Mouse (Mus musculus): Measurements from ENCODE around the gene Dnah2. TPM values are rescaled to one million over a fixed set of nuclear protein-coding genes. Genes with fewer than 3 reads are reported as not detected.
A peak's percentile ranks its signal among the peaks of the same experiment; 100 is the strongest.

Gene Dnah2
- total and polyA plus RNA-seq, 2 experiments from 2014 or later, result 3.9 to 9.5 TPM

GRCm38 (mm10) chr11:69381356-69381755, 167.6 kb downstream of the Dnah2 start:
- no peak overlapping the region for H3K4me2 ChIP-seq (ENCODE audit: low read depth, low read length, poor library complexity, severe bottlenecking)
- H3K27ac ChIP-seq (ENCODE audit: low read depth, low read length), result no peak overlapping the region
- 80% methylated on average over 6 of the region's 6 CpGs for WGBS
- DNase-seq (ENCODE audit: low spot score) (no peak), ATAC-seq (ENCODE audit: low FRiP score) (no peak)
- no peaks in the 10 kb centered on the region for H3K36me3 ChIP-seq (ENCODE audit: insufficient read depth, low read length)
- H3K4me1 ChIP-seq (ENCODE audit: insufficient read depth, low read length), result no peaks in the 10 kb centered on the region
- TF ChIP-seq CTCF (IDR thresholded peaks at IDR 0.05), result no peak
- H3K27me3 ChIP-seq (ENCODE audit: insufficient read depth, low read length), result no peaks in the 10 kb centered on the region
- no peak overlapping the region for H3K9ac ChIP-seq (replicated peaks; ENCODE audit: low read length, poor library complexity, severe bottlenecking)
- no peaks in the 10 kb centered on the region for H3K9me3 ChIP-seq (ENCODE audit: low read length)
- H3K4me3 ChIP-seq (ENCODE audit: low read depth, low read length), result no peak overlapping the region

- WGBS, result 93% methylated on average over 3 of the region's 3 CpGs
- no peak overlapping the region for H3K9ac ChIP-seq (replicated peaks; ENCODE audit: low read length, poor library complexity, severe bottlenecking)
- ATAC-seq (ENCODE audit: low FRiP score), result no peak
- H3K4me1 ChIP-seq (ENCODE audit: insufficient read depth, low read length), result no peaks in the 10 kb centered on the region
- no peaks in the 10 kb centered on the region for H3K9me3 ChIP-seq (ENCODE audit: low read length)
- H3K36me3 ChIP-seq (ENCODE audit: insufficient read depth, low read length), result 0 out of 2 replicates have a peak, but pooled peaks cover 3% of the 10 kb centered on the region
- H3K27ac ChIP-seq (ENCODE audit: low read depth, low read length), result no peak overlapping the region
- H3K4me2 ChIP-seq (ENCODE audit: low read depth, low read length, poor library complexity, severe bottlenecking), result no peak overlapping the region
- DNase-seq (ENCODE audit: low spot score), result no peak
- TF ChIP-seq CTCF (IDR thresholded peaks at IDR 0.05), result no peak
- H3K4me3 ChIP-seq (ENCODE audit: low read depth, low read length), result no peak overlapping the region
- H3K27me3 ChIP-seq (ENCODE audit: insufficient read depth, low read length), result no peaks in the 10 kb centered on the region
Measured at GRCm38 (mm10) chr11:69379600-69379999, 169.3 kb downstream of the Dnah2 start.

GRCm38 (mm10) chr11:69377766-69378165, 171.1 kb downstream of the Dnah2 start:
- H3K36me3 ChIP-seq (ENCODE audit: insufficient read depth, low read length), result peaks cover 5% of the 10 kb centered on the region; the same call in 1 of the 2 replicates
- no peak for TF ChIP-seq CTCF (IDR thresholded peaks at IDR 0.05)
- no peak overlapping the region for H3K9ac ChIP-seq (replicated peaks; ENCODE audit: low read length, poor library complexity, severe bottlenecking)
- H3K4me2 ChIP-seq (ENCODE audit: low read depth, low read length, poor library complexity, severe bottlenecking), result no peak overlapping the region
- ATAC-seq (ENCODE audit: low FRiP score) (no peak), DNase-seq (ENCODE audit: low spot score) (no peak)
- H3K4me1 ChIP-seq (ENCODE audit: insufficient read depth, low read length), result no peaks in the 10 kb centered on the region
- 85% methylated on average over 3 of the region's 3 CpGs for WGBS
- H3K27me3 ChIP-seq (ENCODE audit: insufficient read depth, low read length), result no peaks in the 10 kb centered on the region
- no peak overlapping the region for H3K4me3 ChIP-seq (ENCODE audit: low read depth, low read length)
- no peaks in the 10 kb centered on the region for H3K9me3 ChIP-seq (ENCODE audit: low read length)
- H3K27ac ChIP-seq (ENCODE audit: low read depth, low read length), result no peak overlapping the region

- H3K36me3 ChIP-seq (ENCODE audit: insufficient read depth, low read length), result peaks cover 5% of the 10 kb centered on the region; the same call in 1 of the 2 replicates
- peaks cover 6% of the 10 kb centered on the region; the same call in 1 of the 2 replicates for H3K4me1 ChIP-seq (ENCODE audit: insufficient read depth, low read length)
- DNase-seq (ENCODE audit: low spot score), result no peak
- no peak overlapping the region for H3K27ac ChIP-seq (ENCODE audit: low read depth, low read length)
- no peak overlapping the region for H3K9ac ChIP-seq (replicated peaks; ENCODE audit: low read length, poor library complexity, severe bottlenecking)
- TF ChIP-seq CTCF (IDR thresholded peaks at IDR 0.05), result no peak
- H3K9me3 ChIP-seq (ENCODE audit: low read length), result no peaks in the 10 kb centered on the region
- 89% methylated on average over 4 of the region's 4 CpGs for WGBS
- no peak overlapping the region for H3K4me2 ChIP-seq (ENCODE audit: low read depth, low read length, poor library complexity, severe bottlenecking)
- no peak for ATAC-seq (ENCODE audit: low FRiP score)
- no peaks in the 10 kb centered on the region for H3K27me3 ChIP-seq (ENCODE audit: insufficient read depth, low read length)
- no peak overlapping the region for H3K4me3 ChIP-seq (ENCODE audit: low read depth, low read length)
Measured at GRCm38 (mm10) chr11:69375646-69376045, 173.3 kb downstream of the Dnah2 start.

DNA sequence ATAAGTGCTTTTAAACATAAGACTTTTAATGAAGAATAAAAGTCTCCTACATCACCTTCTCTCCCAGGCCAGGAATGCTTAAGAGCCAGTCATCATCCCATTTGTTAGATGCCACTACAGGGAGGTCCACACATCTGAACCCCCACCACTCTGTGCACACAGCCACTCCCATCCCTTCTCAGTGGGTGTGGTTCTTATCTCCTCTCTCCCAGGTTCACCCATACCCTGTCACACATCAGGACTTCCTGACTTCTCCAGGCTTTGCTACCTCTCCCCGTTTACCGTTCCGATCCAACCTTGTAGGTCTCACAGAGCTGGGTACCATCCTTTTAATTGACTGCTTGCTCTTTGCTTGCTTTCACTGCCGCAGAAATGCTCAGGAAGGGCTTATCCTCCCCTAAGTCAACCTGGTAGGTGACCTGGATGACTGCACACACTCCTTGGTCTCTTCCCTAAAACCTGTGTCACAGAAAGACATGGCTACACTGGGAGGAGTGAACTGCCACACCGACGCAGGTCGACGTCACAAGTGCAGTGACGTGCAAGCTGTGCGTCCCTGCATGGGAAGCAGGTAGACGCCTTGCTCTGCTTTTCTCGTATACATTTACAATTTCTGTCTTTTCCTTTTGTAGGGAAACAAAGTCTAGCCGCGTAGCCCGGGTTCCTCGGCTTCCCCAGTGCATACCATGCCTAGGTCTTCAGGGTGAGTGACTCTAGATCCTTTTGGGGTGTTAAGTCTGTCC, 175.5 kb downstream of the Dnah2 start:
- Histone ChIP-seq H3K4me2 (ENCODE audit: low read depth, low read length, poor library complexity, severe bottlenecking) (no peak overlapping the region), H3K9me3 (ENCODE audit: low read length) (no peaks in the 10 kb centered on the region), H3K27me3 (ENCODE audit: insufficient read depth, low read length) (no peaks in the 10 kb centered on the region), H3K4me3 (ENCODE audit: low read depth, low read length) (no peak overlapping the region), H3K9ac (replicated peaks; ENCODE audit: low read length, poor library complexity, severe bottlenecking) (no peak overlapping the region), H3K4me1 (ENCODE audit: insufficient read depth, low read length) (peaks cover 6% of the 10 kb centered on the region; the same call in 1 of the 2 replicates), H3K36me3 (ENCODE audit: insufficient read depth, low read length) (peaks cover 5% of the 10 kb centered on the region; the same call in 1 of the 2 replicates), H3K27ac (ENCODE audit: low read depth, low read length) (no peak overlapping the region)
- ATAC-seq (ENCODE audit: low FRiP score), result no peak
- no peak for DNase-seq (ENCODE audit: low spot score)
- no peak for TF ChIP-seq CTCF (IDR thresholded peaks at IDR 0.05)
- 94% methylated on average over 16 of the region's 16 CpGs for WGBS

- Histone ChIP-seq H3K4me1 (ENCODE audit: insufficient read depth, low read length) (peaks cover 6% of the 10 kb centered on the region; the same call in 1 of the 2 replicates), H3K27ac (ENCODE audit: low read depth, low read length) (no peak overlapping the region), H3K9me3 (ENCODE audit: low read length) (no peaks in the 10 kb centered on the region), H3K4me2 (ENCODE audit: low read depth, low read length, poor library complexity, severe bottlenecking) (no peak overlapping the region), H3K4me3 (ENCODE audit: low read depth, low read length) (no peak overlapping the region), H3K9ac (replicated peaks; ENCODE audit: low read length, poor library complexity, severe bottlenecking) (no peak overlapping the region), H3K36me3 (ENCODE audit: insufficient read depth, low read length) (peaks cover 5% of the 10 kb centered on the region; the same call in 1 of the 2 replicates), H3K27me3 (ENCODE audit: insufficient read depth, low read length) (no peaks in the 10 kb centered on the region)
- no peak for ATAC-seq (ENCODE audit: low FRiP score)
- WGBS, result 64% methylated on average over 3 of the region's 3 CpGs
- DNase-seq (ENCODE audit: low spot score), result no peak
- TF ChIP-seq CTCF (IDR thresholded peaks at IDR 0.05), result peak; percentile 70
Measured at GRCm38 (mm10) chr11:69372780-69373170, 176.1 kb downstream of the Dnah2 start.
